Mouse (Mus musculus) layer of hippocampus, postnatal 36 days (tissue): ENCODE measurements around the gene Lrif1. TPM values are rescaled to one million over a fixed set of nuclear protein-coding genes. Genes with fewer than 3 reads are reported as not detected.
"Not testable (repeated sequence)": the region's sequence is repeated elsewhere in the genome, so short reads cannot be mapped to it uniquely, and the experiment has no call there.

Experiments
- DNase-seq, 2 experiments: peaks; one replicate each; pipeline ENCODE4 v3.0.0; 2022
- total RNA-seq, 2 experiments: library from RNA; stranded (reverse); gene quantifications; 2 replicates each; pipeline ENCODE4 v1.2.3; 2021

The Lrif1 gene
- 10 to 100 TPM; 19.5 to 23.6 TPM for total RNA-seq

DNA sequence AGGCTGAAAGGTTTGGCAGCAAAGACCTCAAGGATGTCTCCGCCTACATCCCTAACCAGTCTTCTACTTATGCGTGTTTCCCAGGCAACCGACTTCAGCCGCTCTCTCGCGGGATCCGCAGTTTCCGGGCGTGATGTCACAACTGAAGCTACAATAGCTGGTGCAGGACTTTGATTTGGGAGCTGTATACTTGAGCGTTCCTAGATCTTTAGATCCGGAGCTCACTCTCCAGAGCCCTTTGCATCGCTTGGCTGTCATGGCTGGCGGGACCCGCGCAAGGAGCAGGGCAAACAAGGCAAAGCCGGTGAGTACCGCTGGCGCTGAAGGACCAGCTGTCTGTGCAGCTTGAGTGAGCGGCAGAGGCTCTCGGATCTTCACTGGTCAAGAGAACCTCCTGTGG lies at the start of gene Lrif1:
Gene Lrif1, plus strand, starts transcription at position 158 of the 400 bp plus-strand sequence.
- DNase-seq = peak; percentile 75 to 80

- not testable (repeated sequence) for DNase-seq
Observed at GRCm38 (mm10) chr3:106672811-106673210, 12.0 kb upstream of the Lrif1 start.

DNA sequence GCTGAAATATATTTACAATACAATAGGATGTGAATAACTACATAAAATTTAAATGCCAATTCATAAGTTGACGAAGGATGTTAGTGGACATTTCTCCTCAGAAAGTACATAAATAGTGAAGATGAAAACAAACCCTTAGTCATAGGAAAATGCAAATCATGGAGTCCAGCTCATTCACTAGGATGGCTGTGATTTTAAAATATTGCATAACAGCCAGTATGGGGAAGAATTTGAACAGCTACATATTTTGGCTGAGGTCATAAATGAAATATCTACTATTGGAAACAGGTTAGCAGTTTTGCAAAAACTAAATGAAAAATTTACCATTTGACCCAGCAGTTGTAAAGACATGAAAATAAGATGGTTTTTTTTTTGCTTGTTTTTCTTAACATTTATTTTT lies 594 bp downstream of the Lrif1 start:
- DNase-seq = no peak

DNA sequence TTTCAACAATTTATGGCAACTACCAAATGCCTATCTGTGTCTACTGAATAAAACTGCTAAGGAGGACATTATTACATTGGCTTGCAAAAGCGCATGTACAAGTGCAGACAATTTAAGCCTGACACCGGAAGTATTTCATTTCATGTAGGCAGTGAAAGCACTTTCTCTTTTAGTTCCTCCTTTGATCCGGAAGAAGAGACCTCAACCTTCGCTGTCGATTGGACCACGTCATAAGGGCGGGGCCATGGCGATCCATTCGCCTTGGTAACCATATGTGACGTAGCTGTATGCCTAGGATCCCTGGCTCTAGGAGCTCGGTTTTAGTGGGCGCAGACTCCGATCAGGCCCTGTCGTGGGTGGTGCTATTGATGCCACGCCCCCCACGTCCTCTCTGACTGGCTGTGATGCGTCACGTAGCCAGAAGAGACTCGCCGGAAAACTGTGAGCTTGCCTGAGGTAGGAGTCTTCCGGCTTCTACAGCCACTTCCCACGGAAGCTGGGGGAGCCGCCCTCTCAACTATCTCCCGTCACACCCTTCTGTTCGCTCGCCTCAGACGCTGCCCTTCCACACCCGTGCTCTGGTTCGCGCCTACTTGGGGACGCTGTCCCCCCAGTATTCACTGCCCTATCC lies 36.7 kb downstream of the Lrif1 start:
- peak; percentile 92 to 95 for DNase-seq

GRCm38 (mm10) chr3:106722028-106722945 lies 37.5 kb downstream of the Lrif1 start:
- peak; percentile 85 to 90 for DNase-seq

DNA sequence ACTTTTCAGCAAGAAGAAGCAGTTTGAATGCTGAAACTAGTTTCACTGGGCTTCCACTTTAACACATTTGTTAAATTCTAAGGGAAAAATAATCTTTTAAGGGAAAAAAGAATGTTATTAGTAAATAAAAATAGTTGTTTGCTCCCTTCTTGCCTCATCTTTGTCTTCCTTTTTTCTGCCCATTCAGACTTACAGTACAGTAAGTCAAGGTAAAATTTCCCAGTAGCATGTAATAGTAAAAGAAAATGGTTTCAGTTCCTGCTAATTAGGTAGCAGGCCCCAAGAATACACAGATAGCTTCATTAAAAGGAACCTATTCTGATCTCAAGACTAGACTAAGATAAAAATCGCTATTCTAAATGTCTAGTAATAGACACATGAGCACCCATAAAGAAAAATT lies 71.1 kb downstream of the Lrif1 start:
- DNase-seq = no peak

GRCm38 (mm10) chr3:106771834-106772233 lies 87.0 kb downstream of the Lrif1 start:
- DNase-seq = no peak

- DNase-seq = no peak
Observed at GRCm38 (mm10) chr3:106785130-106785529, 100.3 kb downstream of the Lrif1 start.

Other genes starting within 250 kb of the Lrif1 start
- under 1 TPM; 0.27 to 0.46 TPM for gene Dennd2d, start 202.6 kb upstream of the Lrif1 start, total RNA-seq
- 10 to 100 TPM; 34.2 to 37.7 TPM for gene Dram2, start 137.2 kb upstream of the Lrif1 start, total RNA-seq
- gene Cept1, start 137.2 kb upstream of the Lrif1 start, total RNA-seq = 10 to 100 TPM; 50.5 to 50.9 TPM
- 1 to 10 TPM; 9.1 to 9.4 TPM for gene Cd53, start 105.2 kb downstream of the Lrif1 start, total RNA-seq
- not detected for gene Olfr266, start 141.3 kb downstream of the Lrif1 start, total RNA-seq